8 mouse cellular contexts compared by ENCODE assay signal in the genomic region with DNA sequence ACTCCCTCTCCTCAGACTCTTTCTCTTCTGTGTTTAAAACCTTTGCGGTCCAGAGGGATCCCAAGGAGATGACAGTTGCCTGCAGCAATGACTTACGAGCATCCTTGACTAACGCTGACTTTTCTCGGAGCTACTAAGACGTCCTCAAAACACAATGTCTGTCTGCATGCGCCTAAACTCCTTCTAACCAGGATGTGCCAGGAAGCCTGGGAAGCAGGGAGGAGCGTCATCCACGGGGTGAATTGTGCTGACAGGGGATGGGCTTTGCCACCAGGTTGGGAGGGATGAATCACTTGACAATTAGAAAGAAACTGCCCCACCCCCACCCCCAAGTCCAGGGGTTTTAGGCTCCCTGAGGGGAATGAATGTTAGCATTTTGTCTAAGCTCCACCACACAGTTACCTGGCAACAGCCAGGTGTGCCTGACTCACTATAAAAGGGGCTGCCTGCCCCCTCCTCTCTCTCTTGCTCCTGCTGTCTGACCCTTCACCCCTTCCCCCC. TPM values are rescaled to one million over a fixed set of nuclear protein-coding genes. Genes with fewer than 3 reads are reported as not detected.
DNase-seq lines count a peak whose midpoint lies in the region; ATAC-seq and TF ChIP-seq lines count a peak whose summit lies in the region.

No protein-coding gene starts in this region.

- no peak for TF ChIP-seq CTCF in kidney, adult 2 months (conservative IDR thresholded peaks at IDR 0.05; ENCODE audit: insufficient read depth, insufficient read length, low read depth, low read length)

- peaks cover 11% of the 10 kb centered on the region for H3K4me1 ChIP-seq in kidney, adult 2 months (ENCODE audit: control insufficient read depth, insufficient read depth, low read length)
- peaks cover 20% of the 10 kb centered on the region for H3K4me1 ChIP-seq in hindbrain, embryonic 16.5 days (ENCODE audit: control insufficient read depth, insufficient read depth, low read depth, low read length)
- H3K4me1 ChIP-seq in neural tube, embryonic 12.5 days: peaks cover 41% of the 10 kb centered on the region

- no peak for ATAC-seq in hindbrain, embryonic 16.5 days
- ATAC-seq in neural tube, embryonic 12.5 days (ENCODE audit: low FRiP score, low read depth): no peak
- ATAC-seq in cerebellum, adult (ENCODE audit: insufficient number of reproducible peaks, low FRiP score, low TSS enrichment): no peak

- H3K36me3 ChIP-seq in kidney, adult 2 months (ENCODE audit: control insufficient read depth, insufficient read depth, low read length): no peaks in the 10 kb centered on the region
- no peaks in the 10 kb centered on the region for H3K36me3 ChIP-seq in hindbrain, embryonic 16.5 days (ENCODE audit: control insufficient read depth, insufficient read depth, low read length)
- peaks cover 7% of the 10 kb centered on the region for H3K36me3 ChIP-seq in neural tube, embryonic 12.5 days

- H3K27ac ChIP-seq in kidney, adult 2 months (ENCODE audit: insufficient read depth, low read depth, low read length): 0 out of 2 replicates have a peak overlapping the region, but pooled peaks have one; percentile 32
- H3K27ac ChIP-seq in hindbrain, embryonic 16.5 days (ENCODE audit: low read depth, low read length): peak overlapping the region; percentile 40; the same call in 1 of the 2 replicates
- H3K27ac ChIP-seq in neural tube, embryonic 12.5 days: no peak overlapping the region

- no peaks in the 10 kb centered on the region for H3K27me3 ChIP-seq in kidney, adult 2 months (replicated peaks; ENCODE audit: control insufficient read depth, insufficient read depth, low read length)
- H3K27me3 ChIP-seq in hindbrain, embryonic 16.5 days (replicated peaks; ENCODE audit: control insufficient read depth, insufficient read depth, low read length): no peaks in the 10 kb centered on the region
- no peaks in the 10 kb centered on the region for H3K27me3 ChIP-seq in neural tube, embryonic 12.5 days (replicated peaks)

- peak overlapping the region; percentile 47 for H3K9ac ChIP-seq in hindbrain, embryonic 16.5 days (ENCODE audit: low read depth, low read length)
- H3K9ac ChIP-seq in neural tube, embryonic 12.5 days: peak overlapping the region; percentile 14; the same call in 1 of the 2 replicates

- peak overlapping the region; percentile 22; the same call in 1 of the 2 replicates for H3K4me2 ChIP-seq in hindbrain, embryonic 16.5 days (ENCODE audit: low read length)
- peak overlapping the region; percentile 34 for H3K4me2 ChIP-seq in neural tube, embryonic 12.5 days (replicated peaks)

- TF ChIP-seq POLR2A in kidney, adult 2 months (IDR thresholded peaks at IDR 0.05; ENCODE audit: low read depth, low read length): no peak

- no peak for DNase-seq in kidney, adult 2 months
- no peak for DNase-seq in kidney, postnatal 10 days
- peak; percentile 30 for DNase-seq in embryo, embryonic 11 days
- no peak for DNase-seq in frontal cortex, postnatal 25 days (ENCODE audit: low spot score in 2 of 2)
- DNase-seq in spleen, adult 12 weeks (ENCODE audit: low spot score): no peak

- H3K4me3 ChIP-seq in kidney, adult 2 months (ENCODE audit: insufficient read depth, low read depth, low read length): no peak overlapping the region; the same call in 1 of the 2 replicates
- no peak overlapping the region for H3K4me3 ChIP-seq in hindbrain, embryonic 16.5 days (ENCODE audit: low read length)
- no peak overlapping the region for H3K4me3 ChIP-seq in neural tube, embryonic 12.5 days

- WGBS in kidney, adult 2 months: 51% methylated on average over 8 of the region's 8 CpGs
- WGBS in hindbrain, embryonic 16.5 days: 8% methylated on average over 8 of the region's 8 CpGs
- 4% methylated on average over 8 of the region's 8 CpGs for WGBS in neural tube, embryonic 12.5 days

- no peaks in the 10 kb centered on the region for H3K9me3 ChIP-seq in hindbrain, embryonic 16.5 days (ENCODE audit: control insufficient read depth, low read length)
- H3K9me3 ChIP-seq in neural tube, embryonic 12.5 days: no peaks in the 10 kb centered on the region

RNA-seq across cellular contexts. Expression of a gene that starts 48.9 kb away (rescaled TPM):
- 74.3 and 106 TPM in 2 replicates for polyA plus RNA-seq in kidney, adult 2 months (2012; rRNA removed)
- polyA plus RNA-seq in hindbrain, embryonic 16.5 days (2015; fragmentation: Nextera tagmentation; extraction: Ambion mirVana): 30.3 and 34.4 TPM in 2 replicates
- 35.2 and 42.7 TPM in 2 replicates for polyA plus RNA-seq in neural tube, embryonic 12.5 days (2016; fragmentation: Nextera tagmentation; extraction: Ambion mirVana)
